Mouse (Mus musculus) spleen, adult 12 weeks (tissue): ENCODE data around the gene Sh3d19.
A peak's percentile ranks its signal among the peaks of the same experiment; 100 is the strongest.

Experiments used
- DNase-seq: peaks from one replicate; pipeline ENCODE4 v3.0.0; 2022; ENCODE audit warnings: low spot score

The Sh3d19 gene

DNA sequence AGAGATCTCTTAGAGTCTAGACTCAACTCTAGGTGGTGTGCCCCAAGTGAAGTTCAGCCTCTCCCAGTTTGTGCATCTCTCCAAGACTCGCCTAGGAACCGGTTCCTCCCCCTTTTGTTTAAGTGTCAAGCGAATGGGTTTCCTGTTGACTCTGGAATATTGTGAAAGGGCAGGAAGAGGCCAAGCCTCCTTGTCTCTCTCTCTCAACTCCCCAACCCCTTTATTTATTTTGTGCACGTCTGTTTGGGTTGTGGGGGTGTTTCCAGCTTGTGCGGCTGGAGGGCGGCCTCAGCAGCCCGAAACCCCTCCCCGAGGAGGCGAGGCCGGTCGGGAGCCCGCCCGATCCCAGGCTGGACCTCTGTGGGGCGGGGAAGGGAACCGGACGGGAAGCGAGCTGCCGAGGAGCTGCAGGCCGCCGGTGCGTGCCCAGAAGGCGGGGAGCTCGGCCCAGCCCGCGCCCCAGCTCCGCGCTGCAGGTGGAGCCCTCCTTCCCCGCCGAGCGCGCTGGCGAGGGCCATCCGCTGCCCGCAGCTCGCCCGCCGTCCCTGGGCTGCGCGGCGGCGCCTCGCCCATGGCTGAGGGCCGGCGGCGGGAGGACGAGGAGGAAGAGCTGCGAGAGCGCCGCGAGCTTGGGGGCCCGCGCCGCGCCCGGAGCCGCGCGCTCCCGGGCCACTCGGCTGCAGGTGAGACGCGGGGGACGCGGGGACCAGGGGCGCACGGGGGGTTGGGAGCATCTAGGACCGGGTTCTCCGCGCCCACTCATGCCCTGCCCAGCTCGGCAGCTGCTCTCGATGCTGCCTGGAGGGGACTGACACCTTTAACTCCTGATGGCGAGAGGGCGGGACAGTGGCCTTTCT lies at the start of gene Sh3d19:
Sh3d19 (plus strand) TSS at position 368 of the 857 bp plus-strand sequence.
- no peak for DNase-seq

DNA sequence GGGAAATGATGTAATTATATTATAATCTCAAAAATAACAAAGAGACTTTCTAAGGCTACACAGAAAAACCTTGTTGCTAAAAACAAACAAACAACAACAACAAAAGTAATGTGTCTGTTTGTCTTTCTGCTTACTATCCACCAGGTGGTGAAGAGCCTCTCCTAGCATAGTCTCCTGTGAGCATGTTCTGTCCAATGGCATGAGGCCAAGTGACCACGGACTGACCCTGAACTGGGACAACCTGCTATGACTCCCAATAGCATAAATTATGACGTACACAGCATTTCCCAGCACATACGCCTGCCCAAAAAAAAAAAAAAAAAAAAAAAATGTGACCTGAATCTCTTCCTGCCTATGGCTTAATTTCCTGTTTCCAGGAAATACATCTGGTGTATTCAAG lies 48.6 kb upstream of the Sh3d19 start:
- no peak for DNase-seq

DNA sequence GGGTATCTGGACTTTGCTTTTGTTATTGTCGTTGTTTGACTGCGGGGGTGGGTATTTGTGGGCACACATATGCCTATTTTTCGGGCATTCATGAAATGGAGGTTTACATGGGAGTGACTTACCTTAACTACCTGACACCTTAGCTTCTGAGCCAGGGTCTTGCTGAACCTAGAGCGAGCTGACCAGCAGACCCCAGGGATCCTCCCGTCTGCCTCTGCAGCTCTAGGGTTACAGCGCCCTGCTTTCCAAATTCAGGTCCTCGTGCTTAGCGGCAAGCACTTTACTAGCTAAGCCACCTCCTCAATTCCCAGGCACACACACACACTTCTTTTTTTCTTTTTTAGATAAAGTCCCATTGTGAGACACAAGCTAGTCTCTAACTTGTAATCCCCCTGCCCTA lies 47.6 kb upstream of the Sh3d19 start:
- DNase-seq, result no peak

DNA sequence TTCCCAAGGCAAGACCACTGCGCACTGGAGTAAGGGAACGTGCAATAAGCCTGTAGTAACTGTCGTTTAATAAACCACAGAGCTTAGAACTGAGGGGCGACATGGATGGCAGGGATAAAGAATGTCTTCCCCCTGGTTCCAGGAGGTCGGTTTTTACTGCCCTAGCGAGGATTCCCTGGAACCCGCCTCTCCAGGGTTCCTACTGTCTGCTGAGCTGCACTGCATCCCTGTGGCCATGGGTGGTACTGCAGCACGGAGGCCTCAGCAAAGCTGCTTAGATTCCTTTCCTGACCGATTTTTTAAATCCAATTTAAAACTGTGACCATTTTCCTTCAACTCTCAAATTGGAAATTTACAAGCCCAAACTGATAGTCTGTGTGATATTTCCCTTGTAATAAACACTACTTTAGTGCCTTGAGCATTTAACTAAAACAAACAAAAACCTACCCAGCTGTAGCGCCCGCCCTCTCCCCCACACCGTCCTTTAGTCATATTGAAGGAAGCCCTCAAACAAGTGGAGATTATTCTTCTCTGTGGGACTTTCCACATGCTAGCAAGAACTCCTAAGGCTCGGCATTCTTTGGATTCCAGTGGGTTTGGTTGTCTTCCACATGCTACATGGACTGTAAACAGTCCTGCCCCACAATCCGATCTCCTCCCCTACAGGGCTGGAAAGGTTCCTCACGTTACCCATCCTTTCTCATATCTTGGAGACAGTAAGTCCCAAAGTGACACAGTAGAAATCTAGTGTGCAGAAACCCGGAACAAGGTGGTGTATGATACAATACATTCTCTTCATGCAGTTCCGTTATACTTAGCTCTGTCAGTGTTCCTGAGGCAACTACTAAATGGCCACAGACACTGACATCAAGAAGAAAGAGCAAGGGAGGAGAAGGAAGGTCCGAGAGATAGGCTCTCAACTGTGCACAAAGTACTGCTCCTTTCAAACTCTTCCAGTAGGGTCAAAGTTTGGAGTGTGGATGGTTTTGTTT lies 46.7 kb upstream of the Sh3d19 start:
- DNase-seq, result peak; percentile 13

DNA sequence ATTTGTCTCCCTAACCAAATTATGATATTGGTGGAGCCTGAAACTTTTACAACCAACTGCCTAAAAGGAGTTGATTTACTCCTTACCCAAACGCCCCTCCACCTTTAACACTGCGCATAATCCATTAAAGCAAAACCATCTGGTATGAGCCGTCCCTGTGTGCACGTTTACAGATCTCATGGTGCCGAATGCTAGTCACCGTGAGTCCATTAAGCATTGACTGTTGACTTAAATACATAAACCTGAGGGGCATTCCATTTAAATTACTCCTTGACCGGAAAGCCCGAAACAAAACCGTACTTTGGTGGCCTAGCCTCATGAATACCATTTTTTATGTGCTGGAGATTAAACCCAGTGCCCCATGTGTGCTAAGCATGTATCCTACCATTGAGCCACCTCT lies 43.6 kb upstream of the Sh3d19 start:
- DNase-seq, result no peak

DNA sequence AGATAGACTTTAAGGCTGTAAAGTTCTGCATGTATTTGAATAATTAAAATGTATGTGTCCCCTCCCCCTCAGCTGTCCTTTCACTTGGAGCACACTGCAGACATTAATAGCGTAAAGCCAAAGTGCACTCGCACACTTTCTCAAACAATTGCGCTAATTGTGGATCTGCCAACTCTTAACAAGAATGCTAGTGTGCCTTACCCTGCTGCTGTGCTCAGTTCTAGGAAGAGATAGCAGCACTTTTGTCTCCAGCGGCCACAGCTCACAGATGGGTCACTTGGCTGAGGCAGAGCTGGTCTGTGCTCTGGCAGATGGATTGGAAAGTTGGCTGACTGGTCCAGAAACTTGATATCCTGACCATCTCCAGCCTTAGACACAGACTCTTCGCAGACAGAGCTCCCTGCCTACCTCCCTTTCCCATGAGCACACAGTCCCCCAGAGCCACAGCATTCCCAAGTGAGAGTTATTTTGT lies 42.7 kb upstream of the Sh3d19 start:
- DNase-seq, result no peak

DNA sequence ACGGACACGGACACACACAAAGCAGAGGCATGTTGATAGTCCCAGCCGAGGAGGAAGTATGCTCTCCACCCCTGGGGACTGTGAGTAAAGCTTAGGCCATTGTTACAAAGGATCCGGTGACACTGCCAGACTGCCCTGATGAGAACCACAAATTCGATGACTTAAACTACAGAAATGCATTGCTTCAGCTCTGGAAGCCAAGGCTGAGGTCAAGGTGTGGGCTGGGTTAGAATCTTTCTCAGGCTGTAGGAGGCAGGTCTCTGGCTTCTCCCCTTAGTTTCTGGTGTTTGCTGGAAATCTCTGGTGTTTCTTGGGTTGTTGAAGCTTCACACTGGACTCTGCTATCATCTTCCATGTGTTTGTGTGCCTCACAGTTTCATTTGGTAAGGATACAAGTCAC lies 41.2 kb upstream of the Sh3d19 start:
- no peak for DNase-seq

DNA sequence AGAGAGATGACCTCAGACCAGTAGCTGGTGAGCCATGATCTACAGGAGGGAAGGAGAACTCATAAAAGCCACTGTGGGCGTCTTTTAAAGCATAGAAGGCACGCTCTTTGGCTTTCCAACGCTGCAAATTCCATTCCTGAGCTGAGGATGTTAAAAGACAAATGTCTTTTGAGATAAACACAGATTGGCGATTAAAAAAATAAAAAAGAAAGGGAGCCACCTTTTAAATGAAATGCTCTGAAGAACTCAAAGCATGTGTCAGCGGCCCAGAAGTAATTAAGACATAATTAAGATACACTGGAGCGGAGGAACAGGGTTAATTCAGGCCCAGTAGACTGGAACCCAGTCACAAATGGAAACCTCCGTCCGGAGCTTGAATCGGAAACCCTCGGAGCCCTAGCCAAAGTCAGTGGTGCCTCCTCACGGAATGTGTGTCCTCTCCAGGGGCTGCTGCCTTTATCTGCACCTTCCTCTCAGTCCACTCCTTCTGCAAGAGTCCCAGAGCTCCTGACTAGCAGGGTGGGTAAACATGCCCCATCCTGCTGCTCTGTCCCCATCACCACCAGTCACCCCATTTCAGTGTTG lies 40.1 kb upstream of the Sh3d19 start:
- DNase-seq, result no peak

DNA sequence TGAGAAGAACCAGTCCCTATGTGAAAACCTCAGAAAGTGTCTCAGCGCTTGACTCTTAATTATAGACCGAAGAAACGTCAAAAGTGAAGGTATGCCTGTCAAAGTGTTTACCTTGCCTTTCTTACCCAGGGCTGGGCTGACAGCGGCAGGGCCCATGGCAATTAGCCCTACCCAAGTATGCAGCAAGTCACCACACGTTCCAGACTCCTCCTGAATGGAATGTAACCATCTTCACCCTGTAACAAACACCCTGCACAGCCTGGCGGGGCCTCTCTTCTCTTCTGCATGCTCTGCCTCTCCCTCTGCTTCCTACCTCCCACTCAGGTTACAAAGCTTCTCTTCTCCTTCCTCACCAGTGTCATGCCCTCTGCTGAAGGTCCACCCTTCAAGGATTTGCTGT lies 39.0 kb upstream of the Sh3d19 start:
- DNase-seq, result no peak

DNA sequence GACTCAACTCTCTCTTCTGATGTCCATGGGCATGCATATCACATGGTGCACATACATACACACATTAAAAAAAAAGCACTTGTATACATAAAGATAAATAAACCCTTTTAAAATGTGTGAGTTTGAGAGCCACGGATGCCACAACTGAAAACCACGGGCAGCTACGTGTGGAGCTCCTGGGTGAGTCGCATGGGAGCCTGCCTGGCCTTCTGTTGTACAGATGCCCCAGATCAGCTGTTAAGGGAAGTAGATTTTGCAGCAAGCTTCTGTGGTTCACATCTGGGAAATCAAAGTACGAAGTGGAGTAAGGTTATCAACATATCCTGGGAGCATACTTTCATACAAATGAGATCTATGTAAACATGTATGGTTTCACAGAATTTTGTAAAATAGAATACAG lies 37.3 kb upstream of the Sh3d19 start:
- no peak for DNase-seq

DNA sequence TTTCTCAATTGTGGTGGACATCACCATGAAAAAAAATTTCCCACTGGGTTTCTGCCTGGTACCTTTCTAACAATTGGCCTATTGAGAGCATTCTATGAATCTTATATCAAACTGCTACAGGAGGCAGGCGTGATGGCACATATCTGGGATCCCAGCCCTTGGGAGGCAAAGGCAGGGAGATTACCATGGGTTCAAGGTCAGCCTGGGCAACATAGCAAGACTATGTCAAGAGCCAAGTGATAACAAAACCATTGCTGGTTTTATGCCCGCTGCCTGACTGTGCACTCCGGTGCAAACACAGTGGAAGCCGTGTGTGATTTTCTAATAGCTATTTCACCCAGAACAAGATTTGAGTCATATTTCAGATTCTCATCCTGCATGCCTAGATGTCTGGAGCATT lies 20.0 kb upstream of the Sh3d19 start:
- DNase-seq, result no peak

DNA sequence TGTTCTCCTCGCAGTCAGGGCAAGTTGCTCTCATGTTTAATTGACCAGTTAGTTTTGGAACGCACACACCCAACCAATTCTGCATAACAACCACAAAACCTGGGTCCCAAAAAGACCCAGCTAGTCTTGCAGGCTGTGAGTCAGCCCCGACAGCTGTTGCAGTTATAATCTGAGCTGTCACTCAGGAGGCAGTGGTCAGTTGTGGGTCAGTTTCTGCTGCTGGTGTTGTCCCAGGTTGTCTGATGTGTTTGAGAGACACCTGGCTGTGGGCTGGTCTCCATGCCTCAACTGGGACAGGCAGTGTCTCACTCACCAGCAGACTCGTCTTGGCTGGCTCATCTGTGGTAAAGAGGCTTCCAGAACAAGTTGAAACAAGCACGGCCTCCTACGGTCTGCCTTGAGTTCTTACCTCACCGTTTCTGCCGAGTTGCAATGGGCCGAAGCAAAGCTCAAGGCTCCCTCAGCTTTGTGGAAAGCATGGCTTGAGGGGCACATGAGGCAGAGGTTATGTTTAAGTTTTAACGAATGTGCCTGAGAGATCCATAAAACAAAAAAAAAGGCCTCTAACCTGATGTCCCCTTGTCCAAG lies 18.1 kb upstream of the Sh3d19 start:
- no peak for DNase-seq

DNA sequence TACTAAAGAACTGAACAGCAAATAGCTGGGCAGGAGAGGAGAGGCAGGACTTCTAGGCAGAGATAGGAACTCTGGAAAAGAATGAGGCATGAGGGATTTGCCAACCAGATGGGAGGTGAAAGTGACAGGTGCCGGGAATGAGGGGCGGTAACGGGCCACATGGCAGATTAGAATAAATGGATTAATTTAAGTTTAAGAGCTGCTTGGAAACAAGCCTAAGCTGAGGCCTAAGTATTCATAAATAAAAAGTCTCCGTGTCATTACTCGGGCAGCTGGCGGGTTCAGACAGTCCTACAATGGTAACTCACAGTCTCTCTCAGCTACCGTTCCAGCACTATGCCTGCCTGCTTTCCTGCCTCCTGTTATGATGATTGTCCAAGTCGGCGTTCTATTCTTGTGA lies 15.6 kb upstream of the Sh3d19 start:
- DNase-seq, result no peak

DNA sequence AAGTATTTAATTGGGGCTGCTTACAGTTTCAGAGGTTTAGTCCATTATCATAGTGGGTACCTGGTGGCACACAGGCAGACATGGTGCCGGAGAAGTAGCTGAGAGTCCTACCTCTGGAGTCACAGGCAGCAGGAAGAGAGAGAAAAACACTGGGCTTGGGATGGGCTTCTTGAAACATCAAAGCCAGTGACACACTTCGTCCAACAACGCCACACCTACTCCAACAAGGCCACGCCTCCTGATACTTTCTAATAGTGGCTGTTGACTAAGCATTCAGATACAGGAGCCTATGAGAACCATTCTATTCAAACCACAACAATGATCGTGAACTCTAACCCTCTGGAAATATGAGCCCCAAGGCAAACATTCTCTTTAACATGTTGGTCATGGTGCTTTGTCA lies 15.2 kb upstream of the Sh3d19 start:
- DNase-seq, result no peak

DNA sequence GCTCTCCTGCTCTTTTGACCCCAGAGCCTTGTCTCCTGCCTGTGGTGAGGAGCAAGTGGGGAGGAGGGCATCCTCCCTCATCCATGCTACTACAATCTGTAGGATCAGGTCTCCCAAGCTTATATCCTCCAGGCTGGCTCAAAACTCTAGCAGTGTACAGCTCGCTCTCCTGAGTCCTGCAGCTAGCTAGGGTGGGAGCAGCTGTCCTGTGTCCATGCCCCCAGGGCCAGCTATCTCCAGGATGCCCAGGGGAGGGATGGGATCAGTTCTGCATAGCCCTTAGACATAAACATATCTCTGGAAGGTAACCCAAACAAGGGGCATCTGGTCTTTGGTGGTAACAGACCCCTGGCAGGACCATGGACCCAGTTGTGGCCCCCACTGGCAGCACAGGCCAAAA lies 11.2 kb upstream of the Sh3d19 start:
- DNase-seq, result no peak

DNA sequence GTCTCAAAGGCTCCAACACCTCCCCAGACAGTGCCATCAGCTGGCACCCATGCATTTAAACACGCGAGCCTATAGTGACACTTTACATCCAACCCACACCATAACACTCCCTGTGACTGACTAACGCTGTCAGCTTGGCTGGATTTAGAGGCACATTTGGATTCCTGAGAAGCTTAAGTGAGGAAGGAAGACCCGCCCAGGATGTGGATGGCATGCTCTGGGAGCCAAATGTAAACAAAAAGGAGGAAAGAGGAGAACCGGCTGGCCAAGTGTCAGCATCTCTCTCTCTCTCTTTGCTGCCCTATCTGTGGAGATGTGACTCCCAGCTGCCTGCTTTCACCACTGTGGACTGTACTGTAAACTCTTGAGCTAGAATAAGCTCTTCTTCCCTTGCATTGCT lies 9.8 kb upstream of the Sh3d19 start:
- DNase-seq, result no peak

DNA sequence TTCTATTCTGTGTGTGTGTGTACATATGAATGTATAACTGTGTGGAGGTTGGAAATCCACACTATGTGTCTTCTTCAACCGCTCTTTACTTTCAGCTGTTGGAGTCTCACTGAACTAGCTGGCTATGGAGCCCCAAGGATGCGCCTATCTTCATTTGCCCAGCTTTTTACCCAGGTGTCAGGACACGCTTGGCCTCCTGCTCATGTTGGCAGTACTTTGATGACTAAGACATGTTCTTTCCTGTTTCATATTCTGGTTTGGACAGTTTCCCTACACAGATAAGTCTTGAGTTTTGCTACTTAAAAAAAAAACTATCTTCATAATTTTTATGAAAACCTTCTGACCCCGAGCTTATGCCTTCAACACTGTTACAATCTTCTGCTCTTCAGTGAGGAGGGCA lies 5.4 kb upstream of the Sh3d19 start:
- no peak for DNase-seq

DNA sequence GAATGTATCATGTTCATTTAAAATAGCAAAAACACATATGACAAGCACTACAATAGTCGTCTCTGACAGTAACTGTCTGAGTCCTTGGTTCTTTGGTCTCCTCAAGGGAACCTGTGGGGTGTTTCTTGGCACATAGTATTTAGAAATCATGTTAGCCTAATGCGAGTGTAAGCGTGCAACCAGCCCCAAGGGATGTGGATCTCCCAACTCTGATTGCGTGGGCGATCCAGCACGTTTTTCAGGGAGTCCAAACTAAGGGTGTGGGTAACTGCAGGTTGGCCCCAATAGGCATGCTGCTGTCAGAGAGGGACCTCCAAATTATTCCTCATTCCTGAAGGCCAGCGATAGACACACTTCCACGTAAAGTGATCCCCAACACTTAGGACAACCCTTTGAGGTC lies 1.9 kb upstream of the Sh3d19 start:
- no peak for DNase-seq

DNA sequence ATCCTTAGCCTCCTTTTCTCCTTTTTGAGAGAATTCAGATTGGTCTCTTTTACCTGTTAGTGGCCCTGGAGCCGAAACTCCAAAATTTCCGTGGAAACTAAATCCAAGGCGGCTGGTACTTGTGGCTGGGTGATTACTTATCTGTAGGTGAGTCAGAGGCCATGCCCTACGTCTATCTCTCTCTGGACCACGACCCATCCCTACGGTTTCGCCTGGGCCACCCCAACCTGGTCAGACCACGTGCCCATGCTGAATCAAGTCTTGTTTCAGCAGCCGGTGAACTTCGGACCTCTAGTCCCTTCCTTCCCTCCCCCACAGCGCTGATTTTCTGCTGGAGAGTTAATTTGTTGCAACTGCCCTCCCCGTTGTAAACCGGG lies 678 bp downstream of the Sh3d19 start:
- DNase-seq, result no peak

DNA sequence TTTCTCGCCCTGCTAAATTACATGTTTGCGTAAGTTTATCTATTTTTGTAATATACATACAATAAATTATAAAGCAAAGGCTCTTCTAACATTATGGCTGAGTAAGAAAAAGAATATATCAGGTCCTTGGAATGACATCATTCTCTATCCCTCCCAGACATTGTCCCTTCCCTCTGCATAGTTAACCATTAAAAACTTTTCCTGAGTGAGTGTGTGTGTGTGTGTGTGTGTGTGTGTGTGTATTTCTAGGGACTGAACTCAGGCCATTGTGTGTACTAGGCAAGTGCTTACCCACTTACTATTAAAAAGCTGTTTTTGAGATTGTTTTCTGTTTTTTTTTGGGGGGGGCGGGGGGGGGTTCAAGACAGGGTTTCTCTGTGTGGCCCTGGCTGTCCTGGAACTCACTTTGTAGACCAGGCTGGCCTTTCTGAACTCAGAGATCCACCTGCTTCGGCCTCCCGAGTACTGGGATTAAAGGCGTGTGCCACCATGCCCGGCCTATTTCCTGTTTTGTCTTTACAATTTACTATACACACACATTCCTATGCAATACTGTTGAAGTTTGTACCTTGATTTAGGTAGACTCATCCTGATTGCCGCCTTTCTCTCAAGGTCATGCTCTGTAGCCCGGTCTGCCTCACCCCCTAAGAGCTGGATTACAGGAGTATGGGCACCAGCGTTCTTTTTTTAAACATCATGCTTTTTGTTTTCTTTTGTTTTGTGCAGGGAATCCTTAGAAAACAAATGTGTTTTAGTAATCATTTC lies 2.6 kb downstream of the Sh3d19 start:
- DNase-seq, result no peak

DNA sequence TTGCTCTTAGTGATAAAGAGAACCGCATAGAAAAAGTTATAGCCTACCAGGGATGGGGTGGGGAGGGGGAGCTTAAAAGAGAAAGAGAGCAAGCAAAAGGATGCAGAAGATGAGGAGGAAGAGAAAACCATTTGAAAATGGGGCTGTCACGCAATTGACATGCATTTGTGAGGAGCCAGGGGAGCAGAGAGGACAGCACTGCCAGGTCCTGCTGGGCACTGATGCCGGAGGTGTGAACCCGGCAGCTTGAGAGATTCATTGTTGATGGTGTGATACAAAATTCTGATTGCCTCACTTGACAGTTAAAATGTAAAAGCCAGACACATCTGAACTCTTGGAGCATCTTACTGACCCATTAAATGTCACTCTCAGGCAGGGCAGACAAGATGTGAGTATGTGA lies 3.5 kb downstream of the Sh3d19 start:
- no peak for DNase-seq

DNA sequence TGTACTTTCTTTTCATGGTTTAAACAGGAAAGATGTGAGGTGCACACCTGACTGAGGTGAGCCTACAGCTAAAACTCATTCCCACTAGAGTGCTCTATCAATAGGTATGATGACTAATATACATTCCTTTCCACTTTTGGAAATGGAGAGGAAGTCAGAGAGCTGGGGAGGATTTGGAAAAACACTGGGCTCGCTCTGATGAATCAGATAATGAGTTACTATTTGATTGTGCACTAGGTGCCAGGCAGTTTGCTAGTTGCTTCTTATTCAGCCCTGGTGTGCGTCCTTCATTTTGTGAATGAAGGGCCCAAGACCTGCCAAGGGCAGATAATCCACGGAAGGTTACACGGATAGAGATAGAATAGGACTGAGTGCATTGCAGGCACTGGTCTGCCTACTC lies 9.1 kb downstream of the Sh3d19 start:
- no peak for DNase-seq
